Mouse (Mus musculus): ENCODE data around the gene Wnk4.

DNA sequence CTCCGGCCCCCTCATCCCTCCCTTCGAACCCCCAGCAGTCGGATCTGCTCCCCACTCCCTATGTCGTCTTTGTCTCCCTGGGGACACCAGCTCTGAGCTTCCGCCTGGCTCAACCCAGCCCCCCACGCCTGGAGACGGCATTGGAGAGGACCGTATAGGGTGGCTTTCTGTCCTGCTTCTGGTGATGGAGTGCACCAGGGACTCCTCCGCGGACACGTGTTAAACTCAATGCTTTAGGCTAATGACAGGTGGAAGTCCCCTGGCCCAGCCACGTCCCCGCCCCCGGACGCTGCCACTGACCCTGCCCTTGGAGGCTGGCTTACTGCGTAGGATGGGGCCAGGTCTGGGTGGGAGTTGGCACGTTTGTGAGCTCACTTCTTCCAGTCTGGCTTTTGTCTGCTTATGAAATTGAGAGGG is 56.1 kb downstream of the Wnk4 start:
- TF ChIP-seq POLR2A (IDR thresholded peaks at IDR 0.05; ENCODE audit: low read depth, low read length) = 0 out of 2 replicates have a peak, but pooled peaks have one; percentile 29
- no peak for TF ChIP-seq CTCF (IDR thresholded peaks at IDR 0.05; ENCODE audit: borderline replicate concordance, insufficient read depth, low read length)

All from embryonic fibroblast, embryonic 13.5 days (primary cell).